Mouse (Mus musculus) embryonic facial prominence, embryonic 12.5 days (tissue): ENCODE measurements at regions not wholly inside any gene's neighbourhood (a gene's known extent, or its start where the extent isn't known, plus 50 kb on each side); places are given as distances from the start of the nearest gene placed in this dataset.

Experiments
- ATAC-seq: fragments of 200-750 bp; cut with Nextera tagmentation; 2 replicates; pipeline ENCODE4 v1.8.0; 2017; ENCODE audit not compliant: insufficient number of reproducible peaks, insufficient read depth, low FRiP score, low TSS enrichment
- H3K27ac ChIP-seq: fragments of 300-500 bp; sonication (generic); 2 replicates; pipeline ENCODE4 v1.5.1; 2016; ENCODE audit warnings: mild to moderate bottlenecking
- H3K27me3 ChIP-seq: fragments of 300-500 bp; sonication (generic); 2 replicates; pipeline ENCODE4 v1.6.1; 2016; ENCODE audit warnings: mild to moderate bottlenecking, moderate library complexity
- H3K36me3 ChIP-seq: fragments of 300-500 bp; sonication (generic); 2 replicates; pipeline ENCODE4 v1.6.1; 2016; ENCODE audit warnings: mild to moderate bottlenecking
- H3K4me1 ChIP-seq: fragments of 300-500 bp; sonication (generic); 2 replicates; pipeline ENCODE4 v1.6.1; 2016
- H3K4me2 ChIP-seq: fragments of 300-500 bp; sonication (generic); replicated peaks from 2 replicates; pipeline ENCODE4 v1.6.1; 2016; ENCODE audit warnings: mild to moderate bottlenecking, moderate library complexity
- H3K4me3 ChIP-seq: fragments of 300-500 bp; sonication (generic); 2 replicates; pipeline ENCODE4 v1.5.1; 2016; ENCODE audit warnings: mild to moderate bottlenecking
- H3K9ac ChIP-seq: fragments of 300-500 bp; sonication (generic); 2 replicates; pipeline ENCODE4 v1.6.1; 2016; ENCODE audit warnings: mild to moderate bottlenecking, moderate library complexity
- H3K9me3 ChIP-seq: fragments of 300-500 bp; sonication (generic); 2 replicates; pipeline ENCODE4 v1.6.1; 2016; ENCODE audit warnings: mild to moderate bottlenecking, moderate library complexity
- WGBS: fragments of 180-500 bp; shearing (Covaris S2); methylation state at CpG from one replicate; pipeline ENCODE4 v1.1.7; 2016; 5-methylcytosine and 5-hydroxymethylcytosine counted together

GRCm38 (mm10) chr3:148475862-148476261 is 514.5 kb downstream of the Adgrl2 start:
- 92% methylated on average over 8 of the region's 8 CpGs for WGBS
- no peak for ATAC-seq
- Histone ChIP-seq H3K27ac (no peak overlapping the region), H3K9me3 (no peaks in the 10 kb centered on the region), H3K27me3 (no peaks in the 10 kb centered on the region), H3K4me1 (no peaks in the 10 kb centered on the region), H3K9ac (no peak overlapping the region), H3K4me2 (no peak overlapping the region), H3K36me3 (no peaks in the 10 kb centered on the region), H3K4me3 (no peak overlapping the region)

- 78% methylated on average over 6 of the region's 6 CpGs for WGBS
- H3K27me3 ChIP-seq, result no peaks in the 10 kb centered on the region
- no peak overlapping the region for H3K4me3 ChIP-seq
- H3K4me1 ChIP-seq, result no peaks in the 10 kb centered on the region
- H3K9ac ChIP-seq, result no peak overlapping the region
- H3K9me3 ChIP-seq, result no peaks in the 10 kb centered on the region
- H3K27ac ChIP-seq, result no peak overlapping the region
- ATAC-seq, result no peak
- H3K4me2 ChIP-seq, result no peak overlapping the region
- no peaks in the 10 kb centered on the region for H3K36me3 ChIP-seq
Measured at GRCm38 (mm10) chr3:148472943-148473444, 517.4 kb downstream of the Adgrl2 start.

- Histone ChIP-seq H3K9me3 (no peaks in the 10 kb centered on the region), H3K4me2 (no peak overlapping the region), H3K27ac (no peak overlapping the region), H3K4me1 (no peaks in the 10 kb centered on the region), H3K27me3 (no peaks in the 10 kb centered on the region), H3K9ac (no peak overlapping the region), H3K36me3 (no peaks in the 10 kb centered on the region), H3K4me3 (no peak overlapping the region)
- 82% methylated on average over 3 of the region's 3 CpGs for WGBS
- ATAC-seq, result no peak
Measured at GRCm38 (mm10) chr3:148465456-148465855, 524.9 kb downstream of the Adgrl2 start.

GRCm38 (mm10) chr3:148462791-148463190 is 527.6 kb downstream of the Adgrl2 start:
- H3K27me3 ChIP-seq, result no peaks in the 10 kb centered on the region

GRCm38 (mm10) chr3:148448888-148449287 is 541.5 kb downstream of the Adgrl2 start:
- 54% methylated on average over 3 of the region's 3 CpGs for WGBS
- no peak overlapping the region for H3K4me3 ChIP-seq
- no peaks in the 10 kb centered on the region for H3K9me3 ChIP-seq
- H3K36me3 ChIP-seq, result no peaks in the 10 kb centered on the region
- H3K27me3 ChIP-seq, result no peaks in the 10 kb centered on the region
- no peak overlapping the region for H3K4me2 ChIP-seq
- ATAC-seq, result no peak
- no peak overlapping the region for H3K9ac ChIP-seq
- H3K4me1 ChIP-seq, result no peaks in the 10 kb centered on the region
- no peak overlapping the region for H3K27ac ChIP-seq

More at GRCm38 (mm10) chr3:148462791-148463190, 527.6 kb downstream of the Adgrl2 start:
- Histone ChIP-seq H3K9me3 (no peaks in the 10 kb centered on the region), H3K27ac (no peak overlapping the region), H3K4me1 (no peaks in the 10 kb centered on the region), H3K4me3 (no peak overlapping the region), H3K9ac (no peak overlapping the region), H3K4me2 (no peak overlapping the region), H3K36me3 (no peaks in the 10 kb centered on the region)
- no peak for ATAC-seq
- 86% methylated on average over 10 of the region's 10 CpGs for WGBS

GRCm38 (mm10) chr3:148448465-148448864 is 541.9 kb downstream of the Adgrl2 start:
- WGBS, result 48% methylated on average over 1 of the region's 1 CpGs
- no peak for ATAC-seq

GRCm38 (mm10) chr3:148446845-148447244 is 543.5 kb downstream of the Adgrl2 start:
- WGBS, result 85% methylated on average over 1 of the region's 1 CpGs
- no peaks in the 10 kb centered on the region for H3K36me3 ChIP-seq
- no peak overlapping the region for H3K27ac ChIP-seq
- no peak overlapping the region for H3K9ac ChIP-seq
- no peak overlapping the region for H3K4me3 ChIP-seq
- no peaks in the 10 kb centered on the region for H3K9me3 ChIP-seq
- no peaks in the 10 kb centered on the region for H3K27me3 ChIP-seq
- no peaks in the 10 kb centered on the region for H3K4me1 ChIP-seq
- ATAC-seq, result no peak
- H3K4me2 ChIP-seq, result no peak overlapping the region

More at GRCm38 (mm10) chr3:148448465-148448864, 541.9 kb downstream of the Adgrl2 start:
- Histone ChIP-seq H3K27me3 (no peaks in the 10 kb centered on the region), H3K9me3 (no peaks in the 10 kb centered on the region), H3K36me3 (no peaks in the 10 kb centered on the region), H3K4me3 (no peak overlapping the region), H3K4me1 (no peaks in the 10 kb centered on the region), H3K4me2 (no peak overlapping the region), H3K27ac (no peak overlapping the region), H3K9ac (no peak overlapping the region)

GRCm38 (mm10) chr3:148443012-148443411 is 547.3 kb downstream of the Adgrl2 start:
- ATAC-seq, result no peak
- no peaks in the 10 kb centered on the region for H3K36me3 ChIP-seq
- no peaks in the 10 kb centered on the region for H3K9me3 ChIP-seq
- H3K27ac ChIP-seq, result no peak overlapping the region
- H3K9ac ChIP-seq, result no peak overlapping the region
- H3K4me3 ChIP-seq, result no peak overlapping the region
- no peaks in the 10 kb centered on the region for H3K27me3 ChIP-seq
- H3K4me1 ChIP-seq, result no peaks in the 10 kb centered on the region
- WGBS, result 62% methylated on average over 3 of the region's 3 CpGs
- H3K4me2 ChIP-seq, result no peak overlapping the region

- ATAC-seq, result no peak
- Histone ChIP-seq H3K4me1 (no peaks in the 10 kb centered on the region), H3K9ac (no peak overlapping the region), H3K4me2 (no peak overlapping the region), H3K27me3 (no peaks in the 10 kb centered on the region), H3K9me3 (no peaks in the 10 kb centered on the region), H3K27ac (no peak overlapping the region), H3K4me3 (no peak overlapping the region), H3K36me3 (no peaks in the 10 kb centered on the region)
- WGBS, result 87% methylated on average over 4 of the region's 4 CpGs
Measured at GRCm38 (mm10) chr3:148434033-148434432, 556.3 kb downstream of the Adgrl2 start.

GRCm38 (mm10) chr3:148429012-148429865 is 561.1 kb downstream of the Adgrl2 start:
- Histone ChIP-seq H3K27ac (no peak overlapping the region), H3K4me1 (no peaks in the 10 kb centered on the region), H3K27me3 (0 out of 2 replicates have a peak, but pooled peaks cover 4% of the 10 kb centered on the region), H3K9ac (no peak overlapping the region), H3K9me3 (no peaks in the 10 kb centered on the region), H3K4me3 (no peak overlapping the region), H3K4me2 (no peak overlapping the region), H3K36me3 (no peaks in the 10 kb centered on the region)
- no peak for ATAC-seq
- WGBS, result 72% methylated on average over 10 of the region's 10 CpGs

GRCm38 (mm10) chr3:148424089-148424488 is 566.3 kb downstream of the Adgrl2 start:
- H3K9ac ChIP-seq, result no peak overlapping the region
- no peaks in the 10 kb centered on the region for H3K4me1 ChIP-seq
- no peak overlapping the region for H3K27ac ChIP-seq
- H3K4me2 ChIP-seq, result no peak overlapping the region
- no peak for ATAC-seq
- no peak overlapping the region for H3K4me3 ChIP-seq
- H3K9me3 ChIP-seq, result no peaks in the 10 kb centered on the region
- no peaks in the 10 kb centered on the region for H3K36me3 ChIP-seq
- WGBS, result 83% methylated on average over 4 of the region's 4 CpGs
- H3K27me3 ChIP-seq, result 0 out of 2 replicates have a peak, but pooled peaks cover 4% of the 10 kb centered on the region

- Histone ChIP-seq H3K4me2 (no peak overlapping the region), H3K9ac (no peak overlapping the region), H3K27me3 (0 out of 2 replicates have a peak, but pooled peaks cover 4% of the 10 kb centered on the region), H3K27ac (no peak overlapping the region), H3K9me3 (no peaks in the 10 kb centered on the region), H3K4me3 (no peak overlapping the region), H3K36me3 (no peaks in the 10 kb centered on the region), H3K4me1 (no peaks in the 10 kb centered on the region)
- no peak for ATAC-seq
- 92% methylated on average over 1 of the region's 1 CpGs for WGBS
Measured at GRCm38 (mm10) chr3:148423383-148423782, 567.0 kb downstream of the Adgrl2 start.
